Mouse (Mus musculus) testis, postnatal 10 days (tissue): ENCODE results near the gene Igfbp6.

Experiments
- DNase-seq: peaks from one replicate; pipeline ENCODE4 v3.0.0; 2021; ENCODE audit warnings: low spot score

Igfbp6 gene

DNA sequence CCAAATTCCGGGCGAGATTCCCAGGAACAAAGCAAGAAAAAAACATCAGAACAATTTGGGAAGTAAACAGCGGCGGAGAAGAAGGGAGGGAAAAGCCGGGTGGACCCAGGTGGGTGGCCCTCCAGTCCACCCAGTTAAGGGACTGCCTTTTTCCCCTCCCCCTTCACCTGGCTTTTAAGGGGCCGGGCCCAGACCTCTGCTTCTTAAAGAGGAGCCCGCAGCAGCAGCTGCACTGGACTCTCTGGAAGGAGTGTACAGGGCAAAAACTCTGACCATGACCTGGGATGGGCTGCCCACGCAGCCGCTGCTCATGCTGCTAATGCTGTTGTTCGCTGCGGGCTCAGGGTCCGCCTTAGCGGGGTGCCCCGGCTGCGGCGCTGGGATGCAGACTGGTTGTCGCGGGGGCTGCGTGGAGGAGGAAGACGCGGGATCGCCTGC, at the start of gene Igfbp6:
Gene Igfbp6, plus strand, starts transcription at position 89 of the 438 bp plus-strand sequence.
- peak; percentile 63 for DNase-seq

GRCm38 (mm10) chr15:102094988-102095387, 49.2 kb upstream of the Igfbp6 start:
- DNase-seq = no peak

- no peak for DNase-seq
Measured at GRCm38 (mm10) chr15:102097147-102097915, 46.8 kb upstream of the Igfbp6 start.

- DNase-seq = no peak
Measured at GRCm38 (mm10) chr15:102097991-102098555, 46.1 kb upstream of the Igfbp6 start.

GRCm38 (mm10) chr15:102099260-102099659, 44.9 kb upstream of the Igfbp6 start:
- DNase-seq = no peak

DNA sequence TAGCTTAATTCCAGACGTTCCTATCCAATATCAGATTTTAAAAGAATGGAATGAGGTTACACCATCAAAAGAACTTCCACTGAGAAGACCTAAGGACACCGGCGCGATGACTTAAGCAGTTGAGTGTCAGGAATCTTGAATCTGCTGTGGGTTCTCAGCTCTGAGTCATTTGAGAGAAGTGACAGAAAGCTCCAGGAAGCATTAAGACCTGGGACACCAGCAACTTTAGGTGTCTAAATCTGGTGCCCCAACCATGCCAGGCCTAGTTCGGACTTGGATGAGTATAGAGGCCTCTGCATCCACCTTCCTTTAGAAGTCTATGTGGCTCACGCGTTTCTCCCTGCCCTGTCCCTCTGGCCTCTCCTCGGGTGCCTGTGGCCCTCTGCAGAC, 44.4 kb upstream of the Igfbp6 start:
- no peak for DNase-seq

- peak; percentile 90 for DNase-seq
Measured at GRCm38 (mm10) chr15:102100161-102100981, 43.8 kb upstream of the Igfbp6 start, which contains the start of gene Tns2. Gene Tns2 (plus strand): TSS chr15:102100413.

GRCm38 (mm10) chr15:102100996-102101671, 43.0 kb upstream of the Igfbp6 start:
- DNase-seq = peak; percentile 58

- peak; percentile 54 for DNase-seq
Measured at GRCm38 (mm10) chr15:102101672-102102541, 42.3 kb upstream of the Igfbp6 start.

GRCm38 (mm10) chr15:102102548-102103121, 41.5 kb upstream of the Igfbp6 start:
- DNase-seq = peak; percentile 64

- peak; percentile 61 for DNase-seq
Measured at GRCm38 (mm10) chr15:102103371-102103946, 40.7 kb upstream of the Igfbp6 start.

DNA sequence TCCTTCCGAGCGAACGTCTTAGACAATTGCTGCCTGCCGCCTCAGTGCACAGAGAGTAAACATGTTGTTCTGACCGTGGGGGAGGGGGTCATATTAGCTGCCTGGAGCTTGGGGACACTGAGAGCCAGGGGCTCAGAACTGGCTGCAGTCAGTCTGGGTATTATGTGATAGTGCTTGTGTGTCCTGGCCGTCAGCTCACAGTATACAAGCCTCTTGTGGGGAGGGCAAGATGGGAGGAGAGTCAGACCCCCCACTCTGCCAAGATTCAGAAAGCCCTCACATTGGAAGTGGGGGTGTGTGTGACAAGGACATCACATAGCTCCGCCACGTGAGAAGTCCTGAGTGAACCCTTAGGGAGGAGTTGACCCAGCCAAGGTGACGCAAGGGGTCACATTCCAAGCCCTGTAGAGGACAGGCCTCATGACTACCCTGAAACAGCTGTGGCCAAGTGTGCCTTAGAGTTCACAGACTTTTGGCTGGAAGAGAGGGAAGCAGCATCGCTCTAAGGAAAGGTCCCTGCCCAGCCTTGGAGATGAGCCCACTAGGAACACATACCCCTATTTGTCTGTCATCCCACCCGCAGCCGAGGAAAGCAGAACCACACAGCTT, 40.1 kb upstream of the Igfbp6 start:
- DNase-seq = peak; percentile 65

DNA sequence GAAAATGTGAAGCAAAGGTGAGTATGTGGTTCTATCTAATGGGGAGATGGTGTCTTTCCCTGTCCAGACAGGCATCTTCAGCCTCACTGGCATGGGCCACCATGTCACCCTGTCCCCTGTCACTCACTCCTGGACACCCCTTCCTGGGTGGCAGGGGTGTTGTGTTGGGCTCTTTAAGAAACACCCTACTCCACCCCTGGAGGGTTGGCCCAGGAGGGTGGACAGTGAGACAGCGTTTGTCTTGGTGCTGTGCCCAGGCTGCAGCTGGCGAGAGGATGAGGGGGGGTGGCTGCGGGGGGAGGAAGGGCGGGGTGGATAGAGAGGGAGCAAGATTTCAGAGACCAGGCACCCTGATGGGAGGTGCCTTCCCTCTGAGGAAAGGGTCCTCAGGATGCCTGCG, 38.8 kb upstream of the Igfbp6 start:
- peak; percentile 80 for DNase-seq

DNA sequence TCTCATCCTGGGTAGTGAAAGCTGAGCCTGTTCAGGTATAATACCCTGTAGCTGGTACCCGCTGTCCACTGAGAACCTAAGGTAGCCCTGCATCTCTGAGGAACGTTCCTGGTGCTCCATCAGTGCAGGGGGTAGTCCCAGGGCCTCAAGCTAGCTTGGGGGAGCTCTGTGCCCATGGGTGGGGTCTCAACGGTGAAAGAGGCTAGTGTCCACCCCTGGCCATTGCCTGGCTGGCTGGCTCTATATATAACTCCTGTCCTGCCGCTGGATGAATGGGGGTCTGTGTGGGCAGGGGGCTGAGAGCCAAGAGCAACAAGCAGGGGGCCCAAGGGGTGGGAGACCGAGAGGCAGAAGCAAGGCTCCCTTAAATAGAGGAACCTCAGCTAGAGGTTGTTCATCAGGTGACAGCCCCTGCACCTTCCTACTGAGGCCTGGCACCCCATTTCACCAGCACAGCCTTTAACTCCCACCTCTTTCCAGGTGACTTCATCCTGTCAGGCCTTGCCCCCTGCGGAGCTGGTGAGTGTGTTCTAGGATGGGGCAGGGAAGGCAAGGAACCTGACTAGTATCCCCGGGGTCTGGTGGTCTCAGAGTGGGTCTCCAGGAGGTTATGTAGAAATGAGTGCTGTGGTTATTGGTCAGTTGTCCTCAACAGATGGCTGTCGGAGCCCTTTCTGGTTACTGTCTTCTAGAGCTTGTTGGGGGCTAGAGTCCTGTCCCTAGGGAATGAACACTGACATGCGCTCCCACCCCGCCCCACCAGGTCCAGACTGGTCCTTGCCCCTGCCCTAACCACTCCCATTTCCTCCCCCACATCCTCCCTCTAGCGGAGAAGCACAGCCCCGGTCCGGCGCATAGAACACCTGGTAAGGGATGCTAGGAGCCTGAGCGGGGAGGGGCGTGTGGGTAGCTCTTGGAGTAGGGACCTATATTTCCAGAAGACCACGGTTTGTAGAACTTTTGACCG, 38.1 kb upstream of the Igfbp6 start:
- DNase-seq = peak; percentile 63

DNA sequence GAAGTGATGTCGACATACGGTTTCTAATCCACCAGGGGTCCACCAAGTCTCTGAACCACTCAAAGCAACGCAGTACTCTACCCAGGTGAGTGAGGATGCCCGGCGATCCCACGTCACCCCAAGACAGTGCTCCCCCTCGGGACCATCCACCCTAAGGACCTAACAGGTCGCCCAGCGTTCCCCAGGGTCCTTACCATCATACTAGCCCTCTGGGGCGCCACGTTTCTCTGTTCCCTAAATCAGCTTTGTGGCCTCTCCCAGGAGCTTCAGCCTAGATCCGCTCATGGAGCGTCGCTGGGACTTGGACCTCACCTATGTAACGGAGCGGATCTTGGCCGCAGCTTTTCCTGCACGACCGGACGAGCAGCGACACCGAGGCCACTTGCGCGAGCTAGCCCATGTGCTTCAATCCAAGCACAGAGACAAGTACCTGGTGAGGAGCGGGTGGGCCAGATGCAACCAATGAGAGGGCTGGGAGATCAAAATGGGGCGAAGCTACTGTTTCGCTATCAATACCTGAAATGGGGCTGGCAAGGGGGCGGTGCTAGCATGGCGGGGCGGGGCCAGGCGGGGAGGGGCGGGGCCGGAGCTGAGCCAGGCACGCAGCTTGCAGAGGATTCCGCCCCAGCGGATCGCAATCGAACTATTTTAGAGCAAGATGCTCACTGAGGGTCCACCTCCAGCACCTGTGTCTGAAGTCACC, 37.3 kb upstream of the Igfbp6 start:
- no peak for DNase-seq

- peak; percentile 87 for DNase-seq
Measured at GRCm38 (mm10) chr15:102107689-102108573, 36.2 kb upstream of the Igfbp6 start.
